Mouse (Mus musculus): ENCODE results near the gene Zfp386.

Zfp386 gene

GRCm38 (mm10) chr12:116094765-116095555, 47.4 kb downstream of the Zfp386 start:
- DNase-seq (ENCODE audit: low read depth, low spot score) = no peak

GRCm38 (mm10) chr12:116096361-116096904, 48.9 kb downstream of the Zfp386 start:
- no peak for DNase-seq (ENCODE audit: low read depth, low spot score)

- DNase-seq (ENCODE audit: low read depth, low spot score) = no peak
Measured at GRCm38 (mm10) chr12:116097166-116097565, 49.6 kb downstream of the Zfp386 start.

- no peak for DNase-seq (ENCODE audit: low read depth, low spot score)
Measured at GRCm38 (mm10) chr12:116101945-116102344, 54.4 kb downstream of the Zfp386 start.

GRCm38 (mm10) chr12:116109451-116110353, 62.2 kb downstream of the Zfp386 start:
- DNase-seq (ENCODE audit: low read depth, low spot score) = no peak

GRCm38 (mm10) chr12:116111007-116111694, 63.6 kb downstream of the Zfp386 start:
- DNase-seq (ENCODE audit: low read depth, low spot score) = no peak
